Mouse (Mus musculus): ENCODE measurements around the gene Olfr56. TPM values are rescaled to one million over a fixed set of nuclear protein-coding genes. Genes with fewer than 3 reads are reported as not detected.
"Not testable (repeated sequence)": the region's sequence is repeated elsewhere in the genome, so short reads cannot be mapped to it uniquely, and the experiment has no call there.

Olfr56 gene
- polyA plus RNA-seq, 1 experiment from 2014 or later = not detected

GRCm38 (mm10) chr11:49076001-49076757 is 97.5 kb downstream of the Olfr56 start, which contains the start of gene Ifi47:
Gene Ifi47, plus strand, starts transcription at chr11:49076587.
- WGBS = 64% methylated on average over 6 of the region's 6 CpGs
- ATAC-seq (ENCODE audit: insufficient number of reproducible peaks, insufficient read depth, low FRiP score, low read depth); H3K9me3 ChIP-seq (ENCODE audit: control insufficient read depth, low read depth, low read length); H3K27me3 ChIP-seq (ENCODE audit: control insufficient read depth, insufficient read depth, low read length); H3K9ac ChIP-seq (replicated peaks; ENCODE audit: low read depth, low read length); H3K4me3 ChIP-seq (ENCODE audit: low read depth, low read length); H3K27ac ChIP-seq (ENCODE audit: low read length); H3K4me2 ChIP-seq (replicated peaks; ENCODE audit: low read depth, low read length); H3K36me3 ChIP-seq (ENCODE audit: control insufficient read depth, insufficient read depth, low read length); H3K4me1 ChIP-seq (ENCODE audit: control insufficient read depth, insufficient read depth, low read length): not testable (repeated sequence)

GRCm38 (mm10) chr11:49077012-49077411 is 98.3 kb downstream of the Olfr56 start:
- 83% methylated on average over 1 of the region's 1 CpGs for WGBS
- Histone ChIP-seq H3K9ac (replicated peaks; ENCODE audit: low read depth, low read length) (no peak overlapping the region), H3K4me1 (ENCODE audit: control insufficient read depth, insufficient read depth, low read length) (no peaks in the 10 kb centered on the region), H3K9me3 (ENCODE audit: control insufficient read depth, low read depth, low read length) (no peaks in the 10 kb centered on the region), H3K27me3 (ENCODE audit: control insufficient read depth, insufficient read depth, low read length) (no peaks in the 10 kb centered on the region), H3K4me2 (replicated peaks; ENCODE audit: low read depth, low read length) (no peak overlapping the region), H3K27ac (ENCODE audit: low read length) (no peak overlapping the region), H3K4me3 (ENCODE audit: low read depth, low read length) (no peak overlapping the region), H3K36me3 (ENCODE audit: control insufficient read depth, insufficient read depth, low read length) (no peaks in the 10 kb centered on the region)
- no peak for ATAC-seq (ENCODE audit: insufficient number of reproducible peaks, insufficient read depth, low FRiP score, low read depth)

GRCm38 (mm10) chr11:49078719-49079118 is 100.0 kb downstream of the Olfr56 start:
- Histone ChIP-seq H3K36me3 (ENCODE audit: control insufficient read depth, insufficient read depth, low read length) (no peaks in the 10 kb centered on the region), H3K4me3 (ENCODE audit: low read depth, low read length) (no peak overlapping the region), H3K9me3 (ENCODE audit: control insufficient read depth, low read depth, low read length) (no peaks in the 10 kb centered on the region), H3K27me3 (ENCODE audit: control insufficient read depth, insufficient read depth, low read length) (no peaks in the 10 kb centered on the region), H3K9ac (replicated peaks; ENCODE audit: low read depth, low read length) (no peak overlapping the region), H3K4me2 (replicated peaks; ENCODE audit: low read depth, low read length) (no peak overlapping the region), H3K27ac (ENCODE audit: low read length) (no peak overlapping the region), H3K4me1 (ENCODE audit: control insufficient read depth, insufficient read depth, low read length) (0 out of 2 replicates have a peak, but pooled peaks cover 5% of the 10 kb centered on the region)
- no peak for ATAC-seq (ENCODE audit: insufficient number of reproducible peaks, insufficient read depth, low FRiP score, low read depth)
- WGBS = 70% methylated on average over 3 of the region's 3 CpGs

DNA sequence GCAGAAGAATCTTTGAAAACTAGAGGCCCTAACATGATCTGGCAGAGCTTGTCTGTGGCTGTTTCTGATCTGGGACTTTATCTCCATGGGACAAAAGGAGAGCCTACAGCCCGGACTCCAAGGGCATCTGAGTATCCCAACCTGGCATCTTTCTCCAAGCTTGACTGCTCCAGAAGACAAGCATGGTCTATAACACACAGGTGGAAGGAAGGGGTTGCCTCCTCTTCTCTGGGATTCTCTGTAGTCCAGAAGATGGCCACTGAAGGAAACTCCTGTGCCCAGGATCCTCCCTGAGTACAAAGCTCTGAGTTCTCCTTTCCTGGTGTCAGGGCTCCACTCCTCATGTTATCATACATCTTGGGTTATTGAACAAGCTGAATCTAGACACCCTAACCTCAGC is 101.9 kb downstream of the Olfr56 start:
- no peak overlapping the region for H3K9ac ChIP-seq (replicated peaks; ENCODE audit: low read depth, low read length)
- 64% methylated on average over 1 of the region's 1 CpGs for WGBS
- H3K4me2 ChIP-seq (replicated peaks; ENCODE audit: low read depth, low read length) = no peak overlapping the region
- H3K9me3 ChIP-seq (ENCODE audit: control insufficient read depth, low read depth, low read length) = no peaks in the 10 kb centered on the region
- no peaks in the 10 kb centered on the region for H3K36me3 ChIP-seq (ENCODE audit: control insufficient read depth, insufficient read depth, low read length)
- no peak overlapping the region for H3K4me3 ChIP-seq (ENCODE audit: low read depth, low read length)
- no peak for ATAC-seq (ENCODE audit: insufficient number of reproducible peaks, insufficient read depth, low FRiP score, low read depth)
- 0 out of 2 replicates have a peak, but pooled peaks cover 7% of the 10 kb centered on the region for H3K4me1 ChIP-seq (ENCODE audit: control insufficient read depth, insufficient read depth, low read length)
- H3K27me3 ChIP-seq (ENCODE audit: control insufficient read depth, insufficient read depth, low read length) = no peaks in the 10 kb centered on the region
- H3K27ac ChIP-seq (ENCODE audit: low read length) = no peak overlapping the region

DNA sequence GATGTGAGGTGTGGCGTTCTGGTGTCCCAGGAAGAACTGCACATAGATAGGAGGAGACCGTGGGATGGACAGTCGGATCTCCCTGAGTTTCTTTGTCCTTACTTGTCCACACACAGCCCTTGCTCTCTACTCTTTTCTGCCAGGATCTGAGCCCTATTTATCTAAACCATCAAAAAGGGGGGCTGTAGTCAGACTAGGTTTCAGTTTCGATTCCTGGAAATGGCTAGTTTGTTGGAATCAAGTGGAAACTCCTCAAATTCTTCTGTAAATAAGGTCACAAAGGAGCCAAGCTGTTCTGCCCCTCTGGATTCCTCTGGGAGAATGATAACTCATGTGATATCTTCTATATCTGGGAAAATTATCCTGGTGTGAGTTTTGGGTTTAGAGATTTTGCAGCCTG is 102.7 kb downstream of the Olfr56 start:
- Histone ChIP-seq H3K4me1 (ENCODE audit: control insufficient read depth, insufficient read depth, low read length) (0 out of 2 replicates have a peak, but pooled peaks cover 7% of the 10 kb centered on the region), H3K27me3 (ENCODE audit: control insufficient read depth, insufficient read depth, low read length) (no peaks in the 10 kb centered on the region), H3K4me2 (replicated peaks; ENCODE audit: low read depth, low read length) (no peak overlapping the region), H3K36me3 (ENCODE audit: control insufficient read depth, insufficient read depth, low read length) (no peaks in the 10 kb centered on the region), H3K27ac (ENCODE audit: low read length) (no peak overlapping the region), H3K9ac (replicated peaks; ENCODE audit: low read depth, low read length) (no peak overlapping the region), H3K9me3 (ENCODE audit: control insufficient read depth, low read depth, low read length) (no peaks in the 10 kb centered on the region), H3K4me3 (ENCODE audit: low read depth, low read length) (no peak overlapping the region)
- WGBS = 68% methylated on average over 4 of the region's 4 CpGs
- ATAC-seq (ENCODE audit: insufficient number of reproducible peaks, insufficient read depth, low FRiP score, low read depth) = no peak

- H3K27me3 ChIP-seq (ENCODE audit: control insufficient read depth, insufficient read depth, low read length) = no peaks in the 10 kb centered on the region
- H3K4me2 ChIP-seq (replicated peaks; ENCODE audit: low read depth, low read length) = no peak overlapping the region
- WGBS = 70% methylated on average over 3 of the region's 3 CpGs
- H3K4me3 ChIP-seq (ENCODE audit: low read depth, low read length) = no peak overlapping the region
- no peak overlapping the region for H3K9ac ChIP-seq (replicated peaks; ENCODE audit: low read depth, low read length)
- no peaks in the 10 kb centered on the region for H3K9me3 ChIP-seq (ENCODE audit: control insufficient read depth, low read depth, low read length)
- H3K4me1 ChIP-seq (ENCODE audit: control insufficient read depth, insufficient read depth, low read length) = 0 out of 2 replicates have a peak, but pooled peaks cover 7% of the 10 kb centered on the region
- ATAC-seq (ENCODE audit: insufficient number of reproducible peaks, insufficient read depth, low FRiP score, low read depth) = no peak
- H3K36me3 ChIP-seq (ENCODE audit: control insufficient read depth, insufficient read depth, low read length) = no peaks in the 10 kb centered on the region
- no peak overlapping the region for H3K27ac ChIP-seq (ENCODE audit: low read length)
These were observed 103.2 kb downstream of the Olfr56 start for GRCm38 (mm10) chr11:49081886-49082285.

DNA sequence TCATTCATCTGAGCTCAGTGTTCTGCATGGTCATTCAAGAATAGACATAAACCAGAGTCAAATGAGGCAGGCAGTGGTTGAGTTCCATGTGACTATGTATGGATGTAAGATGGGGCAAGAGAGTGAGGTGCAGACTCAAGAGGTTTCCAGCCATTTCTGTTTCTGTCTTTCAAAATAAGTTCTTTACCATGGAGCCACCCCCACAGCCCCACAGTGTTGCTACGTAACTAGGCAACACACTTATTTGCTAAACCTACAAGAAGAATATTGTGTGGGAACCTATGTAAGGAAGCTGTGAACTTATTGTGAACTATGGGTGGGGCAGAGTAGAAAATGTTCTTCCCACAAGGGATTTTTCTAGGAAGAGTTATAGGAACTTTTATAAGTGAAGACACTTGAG is 104.5 kb downstream of the Olfr56 start:
- Histone ChIP-seq H3K27me3 (ENCODE audit: control insufficient read depth, insufficient read depth, low read length) (no peaks in the 10 kb centered on the region), H3K4me2 (replicated peaks; ENCODE audit: low read depth, low read length) (no peak overlapping the region), H3K9ac (replicated peaks; ENCODE audit: low read depth, low read length) (no peak overlapping the region), H3K4me3 (ENCODE audit: low read depth, low read length) (no peak overlapping the region), H3K27ac (ENCODE audit: low read length) (no peak overlapping the region), H3K36me3 (ENCODE audit: control insufficient read depth, insufficient read depth, low read length) (no peaks in the 10 kb centered on the region), H3K4me1 (ENCODE audit: control insufficient read depth, insufficient read depth, low read length) (peaks cover 12% of the 10 kb centered on the region; the same call in 1 of the 2 replicates), H3K9me3 (ENCODE audit: control insufficient read depth, low read depth, low read length) (no peaks in the 10 kb centered on the region)
- ATAC-seq (ENCODE audit: insufficient number of reproducible peaks, insufficient read depth, low FRiP score, low read depth) = 0 out of 2 replicates have a peak, but pooled peaks have one; percentile 18
- 87% methylated on average over 1 of the region's 1 CpGs for WGBS

GRCm38 (mm10) chr11:49083808-49084207 is 105.1 kb downstream of the Olfr56 start:
- no peak overlapping the region for H3K27ac ChIP-seq (ENCODE audit: low read length)
- no peaks in the 10 kb centered on the region for H3K27me3 ChIP-seq (ENCODE audit: control insufficient read depth, insufficient read depth, low read length)
- H3K9me3 ChIP-seq (ENCODE audit: control insufficient read depth, low read depth, low read length) = no peaks in the 10 kb centered on the region
- no peak overlapping the region for H3K4me2 ChIP-seq (replicated peaks; ENCODE audit: low read depth, low read length)
- H3K36me3 ChIP-seq (ENCODE audit: control insufficient read depth, insufficient read depth, low read length) = no peaks in the 10 kb centered on the region
- H3K4me1 ChIP-seq (ENCODE audit: control insufficient read depth, insufficient read depth, low read length) = peaks cover 12% of the 10 kb centered on the region; the same call in 1 of the 2 replicates
- no peak for ATAC-seq (ENCODE audit: insufficient number of reproducible peaks, insufficient read depth, low FRiP score, low read depth)
- no peak overlapping the region for H3K9ac ChIP-seq (replicated peaks; ENCODE audit: low read depth, low read length)
- H3K4me3 ChIP-seq (ENCODE audit: low read depth, low read length) = no peak overlapping the region
- WGBS = 75% methylated on average over 3 of the region's 3 CpGs

All from stomach, embryonic 14.5 days (tissue).